Mouse (Mus musculus): Measurements from ENCODE around the gene C8a. TPM values are rescaled to one million over a fixed set of nuclear protein-coding genes. Genes with fewer than 3 reads are reported as not detected.

The C8a gene
- total RNA-seq, 2 experiments from 2014 or later = not detected

- DNase-seq (ENCODE audit: low spot score in 2 of 2) = no peak
These were observed 105.9 kb downstream of the C8a start for GRCm38 (mm10) chr4:104770331-104770730.

GRCm38 (mm10) chr4:104769602-104770001 lies 106.6 kb downstream of the C8a start:
- DNase-seq (ENCODE audit: low spot score in 2 of 2) = no peak

- DNase-seq (ENCODE audit: low spot score in 2 of 2) = no peak
These were observed 108.0 kb downstream of the C8a start for GRCm38 (mm10) chr4:104768190-104768589.

GRCm38 (mm10) chr4:104766065-104766464 lies 110.1 kb downstream of the C8a start, which contains the start of gene C8b:
TSS of gene C8b (plus strand) at chr4:104766317.
- no peak for DNase-seq (ENCODE audit: low spot score in 2 of 2)

Other genes starting within 250 kb of the C8a start
- gene C8b, start 110.1 kb downstream of the C8a start, total RNA-seq (2021) = under 1 TPM in 1 of 2 experiments, not detected in 1; 0.21 TPM
- gene Gm17662, start 19.1 kb downstream of the C8a start, total RNA-seq (2021) = not detected
- 1 to 10 TPM; 1.2 to 1.6 TPM for gene Fyb2, start 37.1 kb upstream of the C8a start, total RNA-seq (2021)
- 10 to 100 TPM; 31.0 to 32.0 TPM for gene Prkaa2, start 233.5 kb upstream of the C8a start, total RNA-seq (2021)